Mouse (Mus musculus): ENCODE data around the gene Slc25a35. TPM values are rescaled to one million over a fixed set of nuclear protein-coding genes. Genes with fewer than 3 reads are reported as not detected.
"Not testable (repeated sequence)": the region's sequence is repeated elsewhere in the genome, so short reads cannot be mapped to it uniquely, and the experiment has no call there.

Slc25a35 gene
- total RNA-seq, 2 experiments from 2014 or later, result 2.9 to 5.0 TPM

DNA sequence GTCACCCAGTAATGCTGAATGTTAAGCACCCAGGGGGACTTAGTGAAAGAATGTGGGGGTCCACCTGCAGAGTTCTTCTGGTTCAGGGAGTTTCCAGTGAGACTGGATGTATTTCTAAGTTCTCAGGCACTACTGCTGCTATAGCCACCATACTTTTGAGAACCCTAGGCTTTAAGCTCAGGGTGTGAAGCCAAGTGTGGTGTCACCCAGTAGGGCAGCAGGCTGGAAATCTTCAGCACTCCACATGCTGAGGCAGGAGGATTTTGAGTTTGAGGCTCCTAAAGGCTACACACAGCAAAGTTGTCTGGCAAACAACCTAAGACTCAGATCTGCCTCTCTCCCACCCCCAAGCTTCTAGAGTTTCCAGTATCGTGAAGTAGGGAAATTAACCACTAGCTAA is 1.4 kb upstream of the Slc25a35 start:
- peak overlapping the region; percentile 91 for H3K27ac ChIP-seq
- no peak for TF ChIP-seq CTCF (IDR thresholded peaks at IDR 0.05)
- intact Hi-C loops (cut with DNase I), result loop anchor here (2.0 kb wide), 1 partner anchor 70 kb away; no protein-coding TSS in a partner anchor
- H3K4me3 ChIP-seq, result peak overlapping the region; percentile 91; the same call in 1 of the 2 replicates
- no peak for DNase-seq

DNA sequence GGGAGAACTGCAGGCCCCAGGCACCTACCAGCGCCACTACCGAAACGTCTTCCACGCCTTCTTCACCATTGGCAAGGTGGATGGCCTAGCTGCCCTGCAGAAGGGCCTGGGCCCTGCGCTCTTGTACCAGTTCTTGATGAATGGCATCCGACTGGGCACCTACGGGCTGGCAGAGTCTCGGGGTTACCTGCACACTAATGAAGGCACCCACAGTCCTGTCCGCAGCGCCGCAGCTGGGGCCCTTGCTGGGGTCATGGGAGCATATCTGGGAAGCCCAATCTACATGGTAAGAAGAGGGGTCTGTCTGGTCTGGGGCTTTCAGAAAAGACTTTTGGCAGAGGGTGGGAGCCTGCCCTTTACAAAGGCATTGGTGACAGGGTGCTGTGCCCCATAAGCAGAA is 821 bp downstream of the Slc25a35 start:
- no peak for DNase-seq
- intact Hi-C loops (cut with DNase I), result no loop called here
- no peak for TF ChIP-seq CTCF (IDR thresholded peaks at IDR 0.05)
- peak overlapping the region; percentile 91 for H3K27ac ChIP-seq
- H3K4me3 ChIP-seq, result peak overlapping the region; percentile 91

DNA sequence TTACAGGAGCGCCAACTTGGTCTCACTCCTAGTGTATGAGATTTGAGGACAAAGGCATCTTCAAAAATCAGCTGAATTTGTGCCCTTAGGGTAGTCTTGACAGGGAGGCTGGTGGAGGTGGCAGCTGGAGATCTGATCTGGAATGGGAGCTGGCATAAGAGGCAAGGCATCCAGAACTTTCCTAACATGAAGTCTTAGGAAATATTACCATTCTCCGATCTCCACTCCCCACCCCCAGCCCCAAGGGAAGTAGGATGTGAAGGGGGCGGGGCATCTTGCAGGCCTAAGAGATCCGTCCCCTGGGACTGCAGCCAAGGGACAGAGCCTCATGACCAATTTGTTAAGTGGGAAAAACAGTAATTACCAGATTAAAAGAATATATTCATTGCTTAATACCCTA is 2.3 kb downstream of the Slc25a35 start:
- intact Hi-C loops (cut with DNase I), result no loop called here
- DNase-seq, result peak; percentile 58
- no peak for TF ChIP-seq CTCF (IDR thresholded peaks at IDR 0.05)
- Histone ChIP-seq H3K27ac (peak overlapping the region; percentile 46; the same call in 1 of the 2 replicates), H3K4me3 (peak overlapping the region; percentile 23; the same call in 1 of the 2 replicates)

DNA sequence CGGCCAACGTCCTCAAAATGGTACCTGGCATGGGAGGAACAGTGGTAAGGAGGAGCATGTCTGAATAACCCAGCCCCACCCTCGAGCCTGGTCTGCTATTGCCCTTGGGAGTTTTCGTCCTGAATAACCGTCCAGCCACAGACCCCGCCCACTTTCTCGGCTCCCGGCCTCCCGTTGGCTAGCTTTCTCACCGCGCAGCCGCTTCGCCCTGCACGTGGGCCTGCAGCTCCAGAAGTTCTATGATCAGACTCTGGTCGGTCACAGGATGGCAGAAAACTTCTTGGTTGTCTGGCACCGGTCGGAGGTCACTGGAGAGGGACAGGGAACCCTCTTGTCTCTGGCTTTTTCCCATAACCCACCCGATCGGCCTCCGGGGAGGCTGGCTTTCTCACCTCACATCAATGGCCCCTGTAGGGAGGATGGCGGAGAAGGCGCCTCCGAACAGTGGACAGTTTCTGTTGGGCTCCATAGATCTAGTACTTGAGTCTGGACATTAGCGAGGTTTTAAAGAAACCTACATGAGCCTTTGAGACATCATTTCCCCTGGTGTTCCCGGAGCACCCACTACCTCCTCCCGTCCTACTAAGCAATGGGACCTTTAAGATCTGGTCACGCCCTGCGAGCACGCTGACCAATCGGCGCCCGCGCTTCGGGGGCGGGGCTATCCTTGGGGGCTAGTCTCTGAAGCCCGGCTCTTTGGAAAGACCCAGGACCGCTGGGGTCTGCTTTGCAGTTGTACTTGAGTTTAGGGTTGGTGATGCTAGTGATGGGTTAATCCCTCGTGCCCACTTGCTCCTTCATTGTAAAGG is 5.5 kb downstream of the Slc25a35 start:
- H3K27ac ChIP-seq, result peak overlapping the region; percentile 86

DNA sequence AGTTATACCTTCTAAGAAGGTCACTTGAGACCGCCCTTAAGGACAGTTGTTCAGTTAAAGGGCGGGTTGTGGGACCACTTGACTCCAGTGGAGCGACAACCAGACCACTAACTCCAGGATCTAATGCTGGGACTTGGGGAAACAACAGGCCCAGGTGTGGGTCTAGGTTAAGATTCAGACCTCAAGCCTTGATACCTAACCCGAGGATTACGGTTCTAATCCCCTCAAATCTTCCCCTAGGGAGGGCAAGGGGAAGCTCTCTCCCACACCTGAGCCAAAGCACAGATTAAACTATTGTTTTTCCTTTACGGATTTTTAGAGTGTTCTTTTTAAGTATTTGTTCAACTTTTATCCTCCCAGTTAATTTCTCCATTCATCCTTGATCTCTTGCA is 6.1 kb downstream of the Slc25a35 start:
- no peak for TF ChIP-seq CTCF (IDR thresholded peaks at IDR 0.05)
- DNase-seq, result no peak
- Histone ChIP-seq H3K27ac (peak overlapping the region; percentile 86), H3K4me3 (peak overlapping the region; percentile 81)
- intact Hi-C loops (cut with DNase I), result no loop called here

More for the DNA sequence above, 5.5 kb downstream of the Slc25a35 start:
- peak; percentile 94 for DNase-seq
- intact Hi-C loops (cut with DNase I), result not testable (repeated sequence)
- H3K4me3 ChIP-seq, result peak overlapping the region; percentile 81

DNA sequence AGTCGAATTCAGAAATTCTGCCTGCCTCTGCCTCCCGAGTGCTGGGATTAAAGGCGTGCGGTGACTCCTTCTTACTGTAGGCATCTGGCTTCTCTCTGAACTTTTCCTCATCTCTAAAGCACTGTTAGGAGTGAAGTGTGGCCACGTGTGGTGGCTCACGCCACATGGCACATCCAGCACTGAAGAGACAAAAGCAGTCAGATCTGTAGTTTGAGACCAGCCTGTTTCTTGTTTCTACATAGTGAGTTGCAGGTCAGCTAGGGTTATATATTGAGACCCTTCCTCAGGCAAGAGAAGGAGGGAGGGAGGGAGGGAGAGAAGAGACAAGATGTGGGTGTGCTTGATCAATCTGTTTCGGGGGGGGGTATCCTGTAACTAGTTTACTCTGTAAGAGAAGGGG is 7.2 kb downstream of the Slc25a35 start, which contains the start of gene Rangrf:
Gene Rangrf, minus strand, starts transcription at position 101 of the 400 bp plus-strand sequence.
- Histone ChIP-seq H3K27ac (peak within 1 kb of the TSS; percentile 86), H3K4me3 (peak within 1 kb of the TSS; percentile 81)
- intact Hi-C loops (cut with DNase I), result no loop called here
- DNase-seq, result no peak
- TF ChIP-seq CTCF (IDR thresholded peaks at IDR 0.05), result no peak

DNA sequence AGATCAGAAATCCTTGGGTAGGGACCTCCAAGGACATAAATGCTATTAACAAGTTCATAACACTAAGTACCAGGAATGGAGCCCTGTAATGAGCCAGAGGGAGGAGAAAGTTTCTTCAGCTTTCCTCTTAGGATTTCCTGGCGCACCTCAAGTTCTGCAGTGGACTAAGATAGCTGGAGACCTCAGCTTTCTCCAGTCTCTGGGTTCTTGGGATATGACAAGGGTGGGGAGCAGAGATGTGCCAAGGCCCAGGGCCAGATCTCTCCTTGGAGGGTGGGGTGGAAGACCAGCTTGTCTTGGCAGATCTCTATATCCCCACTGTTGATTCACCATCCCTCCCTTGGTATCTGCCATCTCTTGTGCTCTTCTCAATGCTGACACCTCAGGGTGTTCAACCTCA is 7.7 kb downstream of the Slc25a35 start:
- intact Hi-C loops (cut with DNase I), result no loop called here
- H3K4me3 ChIP-seq, result no peak overlapping the region
- no peak for TF ChIP-seq CTCF (IDR thresholded peaks at IDR 0.05)
- no peak for DNase-seq
- H3K27ac ChIP-seq, result no peak overlapping the region

DNA sequence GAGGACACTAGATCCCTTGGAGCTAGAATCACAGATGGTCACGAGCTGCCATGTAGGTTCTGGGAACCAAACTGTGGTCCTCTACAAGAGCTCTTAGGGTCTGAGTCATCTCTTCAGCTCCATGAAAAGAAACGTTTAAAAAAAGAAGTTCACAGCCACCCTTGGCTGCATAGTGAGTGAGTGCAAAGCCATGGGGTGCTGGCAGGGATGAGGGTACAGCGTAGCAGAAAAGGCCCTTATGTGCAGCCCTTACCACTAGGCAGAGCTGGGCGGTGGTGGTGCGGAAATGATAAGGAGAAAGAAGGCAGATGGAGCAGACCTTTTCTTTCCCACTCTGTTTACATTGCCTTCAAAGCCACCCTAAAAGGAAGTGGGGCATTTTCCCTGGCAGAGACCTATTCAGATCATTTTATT is 11.4 kb downstream of the Slc25a35 start:
- DNase-seq, result no peak
- TF ChIP-seq CTCF (IDR thresholded peaks at IDR 0.05), result no peak
- Histone ChIP-seq H3K4me3 (no peak overlapping the region), H3K27ac (no peak overlapping the region)
- intact Hi-C loops (cut with DNase I), result no loop called here

DNA sequence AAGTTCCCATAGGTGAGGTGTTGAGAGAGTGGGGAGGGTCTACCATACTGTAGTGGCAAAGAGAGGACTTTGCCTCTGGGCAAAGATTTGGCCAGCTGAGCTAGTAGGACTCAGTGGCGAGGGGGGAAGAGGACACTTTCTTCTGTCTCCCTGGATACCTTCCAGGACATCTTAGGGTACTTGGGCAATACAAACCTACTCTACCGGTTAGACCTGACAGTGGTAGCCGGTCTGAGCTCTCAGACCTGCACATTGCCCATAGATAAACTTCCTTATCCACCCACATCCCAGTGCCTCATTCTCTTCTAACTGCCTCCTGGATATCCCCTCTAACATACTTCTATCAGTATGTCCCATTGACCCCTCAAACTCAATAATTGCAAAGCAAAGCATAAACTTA is 13.0 kb downstream of the Slc25a35 start:
- TF ChIP-seq CTCF (IDR thresholded peaks at IDR 0.05), result no peak
- intact Hi-C loops (cut with DNase I), result no loop called here
- Histone ChIP-seq H3K27ac (no peak overlapping the region), H3K4me3 (no peak overlapping the region)
- DNase-seq, result no peak

DNA sequence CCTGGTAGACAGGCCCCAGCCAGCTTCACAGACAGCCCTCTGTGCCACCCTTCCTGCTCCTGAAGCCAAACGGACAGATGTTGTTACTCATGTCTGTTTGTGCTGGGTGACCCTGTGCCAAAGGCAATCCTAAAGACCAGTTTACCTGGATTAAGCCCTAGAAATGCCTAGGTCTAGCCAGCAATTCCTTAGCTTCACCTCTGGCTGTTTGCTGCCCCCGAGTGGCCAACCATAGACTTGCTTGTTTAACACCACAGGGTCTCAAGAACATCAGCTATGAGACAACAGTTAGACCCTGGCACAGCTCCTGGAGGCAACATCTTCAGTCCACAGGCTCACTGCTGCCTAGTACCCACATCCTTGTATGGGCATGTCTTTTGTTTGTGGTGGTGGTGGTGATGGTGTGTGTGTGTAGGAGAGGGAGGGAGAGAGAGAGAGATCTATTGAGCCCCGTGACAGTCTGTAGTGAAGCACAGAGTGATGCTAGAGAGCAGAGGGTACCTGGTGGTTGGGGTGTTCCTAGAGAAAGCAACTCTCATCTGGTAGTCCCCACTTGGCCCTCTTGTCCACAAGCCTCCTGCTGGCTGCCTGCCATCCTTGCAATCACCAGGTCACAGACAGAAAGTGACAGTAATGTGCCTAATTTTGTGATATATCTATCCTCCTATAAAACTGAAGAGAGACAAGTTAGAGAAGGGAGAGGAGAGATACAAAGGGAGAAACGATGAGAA is 14.9 kb downstream of the Slc25a35 start:
- Histone ChIP-seq H3K27ac (no peak overlapping the region), H3K4me3 (no peak overlapping the region)
- peak; percentile 78 for TF ChIP-seq CTCF (IDR thresholded peaks at IDR 0.05)
- peak; percentile 78 for DNase-seq
- intact Hi-C loops (cut with DNase I), result loop anchor here (2.0 kb wide), 2 partner anchors 18 to 78 kb away; no protein-coding TSS in a partner anchor

DNA sequence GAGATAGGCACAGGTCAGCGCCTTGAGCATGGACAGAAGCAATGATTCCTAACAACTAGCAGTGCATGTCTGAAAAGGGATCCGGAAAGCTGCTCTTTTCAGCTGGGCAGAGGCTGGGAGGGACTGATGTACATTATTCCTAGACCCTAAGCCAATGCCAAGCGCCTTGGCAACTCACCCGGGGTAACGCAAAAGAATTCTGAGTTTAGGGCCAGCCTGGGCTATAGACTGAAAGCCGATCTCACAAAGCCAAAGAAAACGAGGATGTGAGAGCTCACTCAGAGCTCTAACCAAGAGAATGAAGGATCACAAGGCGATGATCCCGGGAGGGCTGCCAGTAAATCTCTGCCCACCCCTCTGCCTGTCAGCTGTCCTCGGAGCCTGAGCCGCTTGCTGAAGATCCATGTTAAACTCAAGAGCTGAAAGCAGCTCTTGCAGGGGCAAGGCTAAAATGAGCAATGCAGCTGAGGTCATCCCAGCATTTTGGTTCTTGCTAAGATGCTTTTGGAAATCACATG is 19.5 kb downstream of the Slc25a35 start:
- Histone ChIP-seq H3K27ac (no peak overlapping the region), H3K4me3 (no peak overlapping the region)
- intact Hi-C loops (cut with DNase I), result no loop called here
- no peak for DNase-seq
- TF ChIP-seq CTCF (IDR thresholded peaks at IDR 0.05), result no peak

DNA sequence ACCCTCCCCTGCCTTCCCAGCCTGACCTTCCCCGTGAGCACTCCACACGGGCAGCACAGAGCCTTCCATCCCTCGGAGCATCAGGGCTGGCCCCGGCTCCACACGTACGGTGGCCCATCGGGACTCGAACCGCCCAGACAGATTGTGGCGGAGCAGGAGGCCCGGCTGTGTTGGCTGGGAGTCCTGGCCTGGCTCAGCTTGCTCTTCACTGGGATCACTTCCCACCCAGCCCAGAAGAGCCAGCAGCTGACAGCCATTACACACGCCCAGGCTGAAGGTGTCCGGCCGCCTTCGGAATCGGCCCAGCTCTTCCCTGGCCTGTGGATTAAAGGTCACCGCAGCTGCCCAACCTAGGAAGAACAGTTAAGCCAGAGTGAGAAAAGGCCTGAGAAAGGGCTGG is 20.4 kb downstream of the Slc25a35 start:
- DNase-seq, result peak; percentile 85
- intact Hi-C loops (cut with DNase I), result no loop called here

DNA sequence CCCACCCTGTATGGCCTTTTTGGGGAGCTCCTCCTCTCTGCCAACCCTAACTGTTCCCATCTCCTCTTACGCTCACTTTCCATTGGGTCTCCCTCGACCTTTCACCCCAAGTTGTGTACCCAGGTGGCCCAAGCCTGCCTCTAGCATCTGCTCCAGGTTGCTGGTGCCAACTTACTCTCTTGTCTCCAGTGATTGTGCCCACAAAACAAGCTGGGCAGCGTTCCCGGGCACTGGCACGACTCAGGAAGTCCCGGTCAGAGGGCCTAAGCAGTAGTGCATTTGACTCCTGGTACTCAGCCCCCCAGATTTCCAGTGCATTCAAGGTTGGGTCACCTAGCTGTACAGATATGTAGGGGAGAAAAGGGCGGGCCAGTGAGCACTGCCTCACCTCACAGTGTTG is 25.2 kb downstream of the Slc25a35 start:
- Histone ChIP-seq H3K27ac (no peak overlapping the region), H3K4me3 (no peak overlapping the region)
- DNase-seq, result no peak
- intact Hi-C loops (cut with DNase I), result no loop called here
- TF ChIP-seq CTCF (IDR thresholded peaks at IDR 0.05), result no peak

More for the DNA sequence above, 20.4 kb downstream of the Slc25a35 start:
- Histone ChIP-seq H3K4me3 (no peak overlapping the region), H3K27ac (peak overlapping the region; percentile 73)
- no peak for TF ChIP-seq CTCF (IDR thresholded peaks at IDR 0.05)
